Mouse (Mus musculus) CH12.LX (cell line): Measurements from ENCODE around the gene Dlg2. TPM values are rescaled to one million over a fixed set of nuclear protein-coding genes. Genes with fewer than 3 reads are reported as not detected.
A peak's percentile ranks its signal among the peaks of the same experiment; 100 is the strongest.

ENCODE experiments used
- DNase-seq: peaks from one replicate; pipeline ENCODE4 v3.0.0-alpha.2; 2013; ENCODE audit errors: extremely low read depth
- H3K27ac ChIP-seq: 2 replicates; pipeline ENCODE4 v1.5.1; 2012; ENCODE audit warnings: low read depth, mild to moderate bottlenecking, control low read depth, moderate library complexity; ENCODE audit not compliant: insufficient read depth
- H3K27me3 ChIP-seq: replicated peaks from 2 replicates; pipeline ENCODE3; 2012; ENCODE audit warnings: inconsistent platforms
- H3K36me3 ChIP-seq, 2 experiments: replicated peaks in 1 of 2; 2 replicates each; pipeline versions ENCODE3 to v1.6.1; 2012; ENCODE audit warnings: inconsistent platforms in 1 of 2, low read length in 1 of 2, mild to moderate bottlenecking in 1 of 2, mixed read lengths in 1 of 2, moderate library complexity in 1 of 2; ENCODE audit not compliant: control insufficient read depth in 1 of 2, insufficient read depth in 1 of 2
- H3K4me1 ChIP-seq, 2 experiments: 2 replicates each; pipeline ENCODE4 v1.6.1; 2012; ENCODE audit warnings: inconsistent platforms in 1 of 2, moderate library complexity in 1 of 2; ENCODE audit not compliant: insufficient read depth in 2 of 2, control insufficient read depth in 1 of 2
- H3K4me2 ChIP-seq: 2 replicates; pipeline ENCODE4 v1.6.1; 2012; ENCODE audit warnings: low read depth, mild to moderate bottlenecking, control low read depth; ENCODE audit not compliant: poor library complexity, insufficient read depth, severe bottlenecking
- H3K4me3 ChIP-seq, 3 experiments: fragments of 150-350 bp in 1 of 3; sonication (generic) in 1 of 3; replicated peaks in 1 of 3; 2 replicates each; pipeline versions ENCODE3 to v1.5.1; 2011 to 2012; ENCODE audit warnings: low read depth in 2 of 3, low read length in 2 of 3, mild to moderate bottlenecking in 2 of 3, moderate library complexity in 2 of 3, control low read depth in 1 of 3, improper control_type of control experiment in 1 of 3, inconsistent platforms in 1 of 3, mixed read lengths in 1 of 3; ENCODE audit not compliant: poor library complexity in 1 of 3
- H3K79me2 ChIP-seq: replicated peaks from 2 replicates; pipeline ENCODE4 v1.6.1; 2012; ENCODE audit warnings: mild to moderate bottlenecking, moderate library complexity; ENCODE audit not compliant: control insufficient read depth, poor library complexity, insufficient read depth, severe bottlenecking; ENCODE audit errors: extremely low read depth
- H3K9ac ChIP-seq: 2 replicates; pipeline ENCODE4 v1.6.1; 2012; ENCODE audit warnings: low read depth, mild to moderate bottlenecking, control low read depth, moderate library complexity; ENCODE audit not compliant: insufficient read depth
- H3K9me3 ChIP-seq: replicated peaks from 2 replicates; pipeline ENCODE3; 2012; ENCODE audit warnings: low read length, inconsistent platforms, mixed read lengths
- BHLHE40 ChIP-seq: IDR thresholded peaks from 2 replicates; pipeline ENCODE4 v1.6.1; 2011; ENCODE audit warnings: mild to moderate bottlenecking, low read depth, low read length, improper control_type of control experiment
- CHD1 ChIP-seq: IDR thresholded peaks from 2 replicates; pipeline ENCODE4 v1.6.1; 2012; ENCODE audit warnings: low read depth, low read length, improper control_type of control experiment, inconsistent platforms
- CHD2 ChIP-seq: IDR thresholded peaks from 2 replicates; pipeline ENCODE4 v1.6.1; 2011; ENCODE audit warnings: low read length, improper control_type of control experiment
- CTCF ChIP-seq, 2 experiments: IDR thresholded peaks in 1 of 2; conservative IDR thresholded peaks in 1 of 2; 2 replicates each; pipeline ENCODE4 v1.5.1; 2011 to 2012; ENCODE audit warnings: low read depth in 2 of 2, low read length in 2 of 2, improper control_type of control experiment in 1 of 2, inconsistent platforms in 1 of 2, mild to moderate bottlenecking in 1 of 2, moderate library complexity in 1 of 2
- ELF1 ChIP-seq: IDR thresholded peaks from 2 replicates; pipeline ENCODE4 v1.6.1; 2014; ENCODE audit warnings: low read depth, mild to moderate bottlenecking, inconsistent platforms, low read length, improper control_type of control experiment
- KAT2A ChIP-seq: IDR thresholded peaks from 2 replicates; pipeline ENCODE4 v1.6.1; 2012; ENCODE audit warnings: low read length, improper control_type of control experiment, inconsistent platforms; ENCODE audit not compliant: insufficient replicate concordance
- MAX ChIP-seq: IDR thresholded peaks from 2 replicates; pipeline ENCODE4 v1.6.1; 2011; ENCODE audit warnings: low read length, improper control_type of control experiment
- MEF2A ChIP-seq: IDR thresholded peaks from 2 replicates; pipeline ENCODE4 v1.6.1; 2014; ENCODE audit warnings: low read depth, mild to moderate bottlenecking, inconsistent platforms, low read length, improper control_type of control experiment, borderline replicate concordance
- MYC ChIP-seq: IDR thresholded peaks from 2 replicates; pipeline ENCODE4 v1.6.1; 2011; ENCODE audit warnings: low read depth, mild to moderate bottlenecking, improper control_type of control experiment, low read length
- RAD21 ChIP-seq: IDR thresholded peaks from 2 replicates; pipeline ENCODE4 v1.6.1; 2011; ENCODE audit warnings: low read depth, mild to moderate bottlenecking, low read length, improper control_type of control experiment, moderate library complexity
- RCOR1 ChIP-seq: conservative IDR thresholded peaks from 2 replicates; pipeline ENCODE4 v1.6.1; 2012; ENCODE audit warnings: low read depth, mild to moderate bottlenecking, inconsistent platforms, low read length, improper control_type of control experiment
- SIN3A ChIP-seq: IDR thresholded peaks from 2 replicates; pipeline ENCODE4 v1.6.1; 2012; ENCODE audit warnings: low read length, improper control_type of control experiment, inconsistent platforms
- SMC3 ChIP-seq: IDR thresholded peaks from 2 replicates; pipeline ENCODE4 v1.6.1; 2011; ENCODE audit warnings: low read depth, low read length, improper control_type of control experiment
- TBP ChIP-seq: conservative IDR thresholded peaks from 2 replicates; pipeline ENCODE4 v1.6.1; 2011; ENCODE audit warnings: low read depth, low read length, improper control_type of control experiment
- USF1 ChIP-seq: IDR thresholded peaks from 2 replicates; pipeline ENCODE4 v1.6.1; 2014; ENCODE audit warnings: low read depth, mild to moderate bottlenecking, inconsistent platforms, low read length, improper control_type of control experiment
- ZNF384 ChIP-seq: IDR thresholded peaks from 2 replicates; pipeline ENCODE4 v1.6.1; 2012; ENCODE audit warnings: low read depth, low read length, improper control_type of control experiment, inconsistent platforms
- dilution Hi-C: fragments of 300-500 bp; cut with MboI; formaldehyde crosslinking; loops from 2 replicates; pipeline ENCODE4 v1.14.3; 2020; ENCODE audit warnings: low sequenced_read_pairs; ENCODE audit not compliant: extremely low pct_unique_long_range_greater_than_20kb, extremely low pct_ligation_motif_present
- in situ Hi-C: fragments of 300-500 bp; cut with MboI; formaldehyde crosslinking; loops from 3 replicates; pipeline ENCODE4 v1.14.3; 2019; ENCODE audit warnings: low sequenced_read_pairs, low pct_ligation_motif_present, low pct_unique_long_range_greater_than_20kb, mixed read lengths
- polyA plus RNA-seq: library from polyadenylated mRNA; unstranded; fragments of >175 nt; gene quantifications from 2 replicates; pipeline ENCODE4 v1.2.1, GENCODE M21; 2012; ENCODE audit warnings: low read depth; ENCODE audit not compliant: insufficient read length
- total RNA-seq, 2 experiments: library from RNA; depleted of rRNA; stranded (reverse); fragments of 300-350 nt in 1 of 2; fragments of >200 nt in 1 of 2; gene quantifications; 2 replicates each; pipeline ENCODE4 v1.2.3; 2012 to 2014

Gene Dlg2
- total and polyA plus RNA-seq, 3 experiments: 0.36 TPM; not detected in 2

GRCm38 (mm10) chr7:90512293-90512692 lies 35.8 kb downstream of the Dlg2 start:
- dilution Hi-C loops: no loop called here
- Histone ChIP-seq H3K4me2 (no peak overlapping the region), H3K4me1 (no peaks in the 10 kb centered on the region), H3K79me2 (no peaks in the 10 kb centered on the region), H3K9me3 (no peaks in the 10 kb centered on the region), H3K36me3 (no peaks in the 10 kb centered on the region), H3K9ac (no peak overlapping the region), H3K4me3 (no peak overlapping the region), H3K27me3 (no peaks in the 10 kb centered on the region), H3K27ac (no peak overlapping the region)
- no peak for TF ChIP-seq CHD2
- TF ChIP-seq USF1: no peak
- no peak for TF ChIP-seq ZNF384
- TF ChIP-seq MAX: no peak
- TF ChIP-seq CTCF (conservative IDR thresholded peaks at IDR 0.05 in 1 of 2, IDR thresholded peaks at IDR 0.05 in 1 of 2; ENCODE audit: low read depth in 2 of 2, low read length in 2 of 2): peak in 1 of 2 experiments; percentile 65; a peak in 2 of 4 replicates
- no peak for TF ChIP-seq TBP
- TF ChIP-seq CHD1: no peak
- no peak for TF ChIP-seq RCOR1
- TF ChIP-seq MEF2A: no peak
- no peak for TF ChIP-seq ELF1
- TF ChIP-seq KAT2A: no peak
- peak; percentile 80 for TF ChIP-seq RAD21
- peak; percentile 69 for TF ChIP-seq SMC3
- in situ Hi-C loops: no loop called here
- DNase-seq: peak; percentile 17

DNA sequence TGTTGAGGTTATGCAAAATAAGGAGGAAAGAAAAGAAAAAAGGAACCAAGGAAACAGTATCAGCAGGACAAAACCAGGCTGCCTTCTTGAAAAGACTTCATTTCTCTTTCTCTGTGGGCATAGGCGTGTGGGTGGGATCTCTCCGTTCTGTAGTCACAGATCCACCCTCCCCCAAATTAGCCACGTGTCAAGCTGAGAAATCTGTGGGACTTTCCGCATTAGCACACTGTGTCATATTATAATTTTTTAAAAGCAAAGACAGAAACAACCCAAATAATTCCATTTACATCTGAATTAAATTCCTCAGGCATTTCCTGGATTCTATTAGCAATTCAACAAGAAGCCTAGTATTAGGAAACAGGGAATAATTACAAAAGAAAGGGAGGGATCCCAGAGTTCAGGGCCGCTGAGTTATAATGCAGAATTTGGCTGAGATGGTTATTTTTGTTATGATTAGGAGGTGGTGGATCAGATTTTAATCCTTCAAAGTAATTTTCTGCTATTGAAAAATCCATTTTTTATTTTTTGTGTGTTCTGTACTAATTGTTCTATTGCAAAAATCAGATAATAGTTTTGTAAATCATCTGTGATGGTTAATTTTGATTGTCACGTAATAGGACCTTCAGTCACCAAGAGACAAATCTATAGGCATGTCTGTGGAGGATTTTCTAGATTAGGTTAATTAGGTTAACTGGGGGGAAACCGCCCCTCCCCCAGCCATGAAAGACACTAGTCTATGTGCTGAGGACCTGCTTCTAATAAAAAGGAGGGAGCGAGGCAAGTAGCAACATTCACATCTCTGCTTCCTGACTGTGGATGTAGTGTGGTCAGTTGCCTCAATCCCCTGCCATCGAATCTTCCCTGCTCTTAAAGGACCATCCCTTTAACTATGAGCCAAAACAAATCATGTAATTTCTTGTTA lies 63.3 kb downstream of the Dlg2 start:
- peak; percentile 70 for DNase-seq
- Histone ChIP-seq H3K36me3 (no peaks in the 10 kb centered on the region), H3K4me2 (no peak overlapping the region), H3K79me2 (no peaks in the 10 kb centered on the region), H3K4me1 (peaks cover 3 to 23% of the 10 kb centered on the region in 2 experiments; a peak in 3 of 4 replicates), H3K4me3 (no peak overlapping the region), H3K9me3 (no peaks in the 10 kb centered on the region), H3K27me3 (no peaks in the 10 kb centered on the region), H3K9ac (no peak overlapping the region), H3K27ac (no peak overlapping the region)
- dilution Hi-C loops: no loop called here
- in situ Hi-C loops: no loop called here
- TF ChIP-seq USF1 (peak; percentile 33), BHLHE40 (peak; percentile 42; the same call in 1 of the 2 replicates), MYC (peak; percentile 90), MAX (peak; percentile 77), SIN3A (no peak)
